Mouse (Mus musculus) skeletal muscle tissue, adult 2 months (tissue): ENCODE results near the gene Olfr44.

Experiments used
- DNase-seq: peaks from one replicate; pipeline ENCODE4 v3.0.0-alpha.2; 2012; ENCODE audit warnings: low read depth, low spot score

The Olfr44 gene

DNA sequence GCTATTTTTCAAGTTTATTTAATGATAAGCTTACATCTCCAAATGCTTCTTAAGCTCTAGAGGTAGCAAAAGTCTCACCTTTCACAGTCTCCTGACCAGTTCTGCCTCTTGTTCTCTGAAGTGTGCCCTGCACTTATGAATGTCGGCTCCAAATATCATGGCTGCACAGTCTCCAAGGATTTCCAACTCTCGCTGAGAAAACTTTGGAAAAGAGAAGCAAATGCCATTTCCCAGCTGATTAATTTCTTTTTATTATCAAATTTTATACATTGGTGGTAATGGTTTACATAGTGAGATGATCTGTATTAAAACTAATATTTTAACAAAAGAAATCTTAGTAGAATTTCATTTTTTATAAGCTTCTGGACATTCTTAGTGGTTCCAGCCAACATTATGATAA, at the start of gene Olfr44:
Gene Olfr44 (minus strand): TSS at position 101 of the 400 bp plus-strand sequence.
- no peak for DNase-seq

DNA sequence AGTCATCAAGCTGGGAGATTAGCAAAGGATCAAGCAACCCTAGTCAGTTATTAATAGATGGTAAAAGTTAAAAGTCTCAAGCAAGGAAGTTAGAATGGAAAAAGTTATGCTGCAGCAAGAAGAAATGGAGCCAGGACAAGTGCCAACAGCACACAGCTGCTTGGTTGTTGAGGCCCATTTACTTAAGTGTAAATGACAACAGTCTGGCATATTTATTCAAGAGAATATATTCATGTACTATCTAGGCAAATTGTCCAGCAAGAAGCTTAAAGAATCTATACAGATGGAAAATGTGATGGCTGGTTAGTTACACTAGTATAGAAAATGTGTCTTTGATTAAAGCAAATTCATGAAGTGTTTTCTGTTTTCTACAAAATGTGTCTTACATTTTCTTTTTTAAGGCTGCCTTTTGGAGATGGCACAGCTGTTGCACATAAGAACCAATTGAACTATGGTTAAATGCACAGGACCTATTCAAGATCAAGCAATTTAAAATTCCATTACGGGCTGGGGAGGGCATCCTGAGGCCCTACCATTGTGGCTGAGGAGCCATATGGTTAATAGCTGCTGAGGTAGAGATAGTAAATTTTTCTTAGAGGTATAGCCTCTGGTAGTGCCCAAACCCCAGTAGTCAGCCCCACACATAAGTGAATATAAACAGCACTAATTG, 30.0 kb upstream of the Olfr44 start:
- no peak for DNase-seq

DNA sequence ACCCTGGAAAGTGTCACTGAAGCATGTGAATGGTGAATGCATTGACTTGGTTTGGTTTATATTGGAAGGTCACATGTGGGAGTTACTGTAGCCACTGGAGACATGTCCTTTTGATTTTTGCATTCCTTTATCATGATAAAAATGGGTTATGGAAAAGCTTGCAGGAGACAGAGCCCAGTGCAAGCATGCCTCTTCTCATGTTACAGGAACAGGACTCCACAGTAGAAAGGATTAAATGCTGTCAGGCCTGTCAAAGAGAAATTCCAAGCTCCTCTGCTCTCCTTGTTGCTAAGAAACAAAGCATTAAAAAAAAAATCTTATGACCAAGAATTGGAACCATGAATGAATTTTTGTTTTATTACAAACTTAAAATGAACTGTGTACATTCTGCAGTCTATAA, 24.8 kb upstream of the Olfr44 start:
- no peak for DNase-seq

DNA sequence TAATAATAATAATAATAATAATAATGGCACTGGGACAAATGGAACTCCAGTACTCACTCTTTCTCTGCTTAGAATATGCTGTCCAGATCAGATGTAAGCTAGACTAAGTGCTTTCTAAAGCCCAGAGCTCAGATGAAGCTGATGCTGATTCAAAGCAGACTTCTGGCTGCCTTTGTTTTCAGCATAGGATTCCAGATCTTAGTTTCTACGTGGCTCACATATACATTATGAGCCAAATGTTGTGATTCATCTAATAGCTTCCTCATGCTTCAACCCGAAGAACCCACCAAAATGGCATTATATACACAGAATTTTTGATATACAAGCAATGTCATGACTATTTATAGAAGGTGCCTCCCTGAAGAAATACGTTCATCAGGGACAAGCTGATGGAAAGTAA, 21.7 kb upstream of the Olfr44 start, which contains the start of gene Olfr957:
Gene Olfr957 (minus strand): TSS at position 279 of the 400 bp plus-strand sequence.
- DNase-seq: no peak

DNA sequence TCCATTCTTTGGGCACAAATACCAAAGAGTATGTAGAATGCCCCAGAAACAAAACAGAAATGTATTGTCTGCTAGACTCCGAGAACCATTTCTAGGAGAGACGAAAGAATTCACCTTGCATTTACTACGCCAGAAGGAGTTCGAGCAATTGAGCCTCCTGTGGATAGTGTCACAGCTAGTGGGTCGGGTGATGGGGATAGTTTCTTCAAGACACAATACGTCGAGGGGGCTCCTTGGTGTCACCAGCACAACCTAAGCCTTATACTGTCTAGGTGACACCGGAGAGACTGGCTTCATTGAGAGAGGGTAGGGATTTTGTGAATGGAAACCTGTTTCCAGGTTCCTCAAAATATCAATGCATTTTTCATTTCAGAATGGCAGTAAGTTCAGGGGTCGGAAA, 15.6 kb upstream of the Olfr44 start:
- DNase-seq: no peak

DNA sequence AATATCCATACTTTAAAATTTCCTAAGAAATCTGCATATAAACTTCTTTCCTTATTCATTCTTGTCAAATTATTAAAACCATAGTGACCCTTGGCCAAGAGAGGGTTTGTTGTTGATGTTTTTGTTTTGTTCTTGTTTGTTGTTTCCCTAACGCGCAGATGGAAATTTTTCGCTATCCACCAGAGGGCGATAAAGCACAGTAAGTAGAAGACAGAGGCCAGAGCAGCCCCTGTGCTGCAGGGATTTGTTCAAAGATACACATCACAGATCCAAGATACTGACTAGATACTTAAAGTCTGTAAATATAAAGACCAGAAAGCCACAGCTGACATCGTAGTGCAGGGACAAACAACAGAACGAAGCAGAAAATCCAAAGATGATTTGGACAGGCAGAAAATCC, 15.2 kb upstream of the Olfr44 start:
- DNase-seq: peak; percentile 9

DNA sequence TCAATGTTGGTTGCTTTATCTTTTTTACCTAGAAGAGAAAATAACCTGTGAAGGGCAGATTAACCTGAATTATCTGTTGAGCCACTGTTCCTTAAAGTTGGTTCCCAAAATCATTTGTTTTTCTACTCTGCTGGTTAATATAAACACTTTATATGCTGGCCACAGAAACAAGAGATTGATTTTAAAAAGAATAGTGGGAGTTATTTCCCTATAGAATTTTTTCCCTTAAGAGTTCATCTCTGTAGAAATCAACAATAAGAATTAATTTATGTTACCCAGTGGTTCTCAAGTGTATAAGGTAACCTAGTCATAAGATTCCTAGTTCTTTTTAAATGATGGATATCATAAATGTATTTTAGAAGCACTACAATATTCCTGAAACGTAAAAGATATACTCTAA, 22.0 kb downstream of the Olfr44 start, which contains the start of gene Olfr955:
Gene Olfr955 (minus strand): TSS at position 101 of the 400 bp plus-strand sequence.
- no peak for DNase-seq

DNA sequence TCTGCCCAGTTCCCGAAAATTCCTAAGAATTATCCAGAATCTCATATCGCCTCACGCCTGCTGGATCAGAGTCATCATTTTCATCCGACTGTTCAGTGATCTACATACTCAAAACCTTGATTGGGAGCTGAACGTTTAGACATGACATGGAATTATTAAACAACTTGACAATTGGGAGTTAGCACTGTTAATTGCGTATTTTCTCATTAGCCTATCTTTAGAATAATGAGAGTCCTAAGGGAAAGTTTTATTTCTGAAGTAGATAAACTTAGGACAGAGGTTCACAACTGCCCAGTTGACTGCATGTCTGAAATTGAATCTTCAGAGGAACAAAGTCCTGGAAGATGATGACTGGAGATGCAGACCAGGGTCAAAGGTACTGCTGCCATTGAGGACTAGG, 37.4 kb downstream of the Olfr44 start, which contains the start of gene Olfr954:
Gene Olfr954 (plus strand): TSS at position 301 of the 400 bp plus-strand sequence.
- DNase-seq: no peak
